Mouse (Mus musculus) thymus, postnatal 25 days (tissue): ENCODE measurements around the gene Skap1.
"Not testable (repeated sequence)": the region's sequence is repeated elsewhere in the genome, so short reads cannot be mapped to it uniquely, and the experiment has no call there.

ENCODE experiments used
- DNase-seq: peaks from one replicate; pipeline ENCODE4 v3.0.0; 2022

Gene Skap1

DNA sequence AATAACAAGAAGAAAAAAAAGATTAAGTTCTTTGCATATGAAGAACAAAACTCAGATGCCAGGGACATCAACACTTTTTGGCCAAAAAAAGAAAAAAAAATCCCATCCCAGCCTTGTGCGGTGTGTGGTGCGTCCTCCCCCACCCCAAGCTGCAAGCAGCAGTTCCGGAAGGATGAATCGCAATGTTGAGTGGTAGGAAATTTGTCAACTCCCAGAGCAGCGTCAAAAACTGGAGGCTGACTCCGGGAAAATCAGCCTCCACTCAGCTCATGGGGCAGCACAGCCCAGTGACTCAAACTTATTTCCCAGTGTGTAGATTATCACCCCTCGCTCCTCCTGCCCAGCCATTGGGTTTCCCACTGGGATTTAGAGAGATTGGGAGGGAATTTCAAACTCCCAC is 297.6 kb downstream of the Skap1 start:
- no peak for DNase-seq

DNA sequence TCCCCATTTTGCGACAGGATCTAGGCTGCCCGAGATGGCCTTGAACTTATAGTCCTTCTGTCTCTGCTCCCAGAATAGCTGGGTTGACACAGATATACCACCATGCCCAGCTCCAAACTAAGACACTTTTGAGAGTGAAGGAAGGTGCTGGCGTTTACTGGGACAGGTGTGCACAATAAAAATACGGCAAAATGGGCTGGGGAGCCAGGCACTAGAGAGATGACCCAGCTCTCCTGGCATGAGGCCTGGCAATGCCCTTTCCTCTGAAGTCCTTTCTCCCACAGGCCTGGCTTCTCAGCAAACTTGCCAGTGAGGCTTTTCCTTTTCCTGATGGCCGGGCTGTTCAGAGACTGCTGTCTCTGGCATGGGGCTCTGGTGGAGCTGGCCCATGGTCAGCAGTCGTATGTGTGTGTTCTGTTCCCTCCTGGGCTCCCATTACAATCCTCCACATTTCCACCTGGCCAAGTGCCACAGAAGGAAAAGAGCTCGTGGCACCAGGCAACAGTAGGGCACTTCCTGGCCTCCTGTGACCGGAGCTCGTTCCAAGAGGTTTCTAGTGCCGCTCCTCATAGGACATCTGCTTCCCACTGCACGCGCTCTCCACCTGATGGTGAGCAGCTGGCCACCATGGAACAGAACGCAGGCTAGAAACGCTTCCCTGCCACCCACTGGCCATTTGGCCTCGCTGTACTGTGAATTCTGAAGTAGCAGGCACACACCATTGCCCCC is 298.5 kb downstream of the Skap1 start:
- no peak for DNase-seq

DNA sequence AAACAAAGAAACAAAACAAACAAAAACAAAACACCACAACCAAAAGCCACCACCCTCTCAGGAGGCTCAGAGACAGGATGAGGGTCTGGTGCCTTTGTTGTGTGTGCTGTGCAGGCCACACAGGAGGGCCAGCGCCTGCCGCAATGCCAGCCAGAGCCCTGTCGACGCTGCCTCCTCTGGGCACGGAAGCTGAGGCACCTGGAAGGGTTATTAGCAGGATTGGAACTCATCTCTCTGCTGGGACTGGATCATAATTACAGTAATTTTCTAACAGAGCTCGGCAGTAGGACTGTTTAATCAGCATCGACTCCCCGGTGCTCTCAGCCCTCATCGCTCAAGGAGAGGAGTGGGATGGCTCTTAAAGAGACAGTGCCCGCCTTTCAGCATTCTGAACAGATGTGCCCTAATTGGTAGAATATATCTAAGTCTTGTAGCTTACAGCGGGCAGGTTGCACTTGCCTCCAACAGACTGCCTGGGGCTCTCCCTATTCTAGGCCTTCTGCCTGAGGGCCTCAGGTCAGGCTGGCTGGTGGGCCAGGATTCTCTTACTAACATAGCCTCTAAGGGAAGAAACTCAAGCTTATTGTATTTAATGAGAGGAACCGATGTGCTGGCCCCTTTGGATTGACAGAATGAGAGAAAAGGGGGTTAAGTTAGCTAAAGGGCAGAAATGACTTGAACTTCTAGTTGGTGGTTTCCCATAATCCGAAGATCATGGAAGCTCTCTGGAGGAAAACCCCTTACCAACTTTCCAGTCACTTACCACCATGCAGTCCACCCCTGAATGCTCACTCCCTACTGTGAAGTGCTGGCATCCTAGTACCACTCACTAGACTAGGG is 300.3 kb downstream of the Skap1 start:
- no peak for DNase-seq

DNA sequence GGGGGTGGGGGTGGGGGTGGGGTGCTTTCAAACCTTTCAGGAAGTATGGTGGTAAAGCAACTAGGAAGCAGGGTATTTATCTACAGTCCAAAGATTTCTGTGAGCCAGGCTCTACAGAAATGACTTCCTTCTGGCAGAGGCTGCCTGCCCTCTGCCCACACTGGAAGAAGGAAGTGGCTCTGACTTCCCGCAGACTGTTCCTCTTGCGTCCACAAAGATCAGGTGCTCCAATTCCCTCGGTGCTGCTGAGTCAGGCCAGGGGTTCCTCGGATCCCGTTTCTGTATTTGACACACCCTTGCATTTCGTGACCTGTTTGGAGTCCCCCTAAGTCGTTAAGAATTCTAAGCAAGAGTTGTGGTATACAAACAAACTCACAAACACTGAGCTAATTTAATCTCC is 301.3 kb downstream of the Skap1 start:
- no peak for DNase-seq

DNA sequence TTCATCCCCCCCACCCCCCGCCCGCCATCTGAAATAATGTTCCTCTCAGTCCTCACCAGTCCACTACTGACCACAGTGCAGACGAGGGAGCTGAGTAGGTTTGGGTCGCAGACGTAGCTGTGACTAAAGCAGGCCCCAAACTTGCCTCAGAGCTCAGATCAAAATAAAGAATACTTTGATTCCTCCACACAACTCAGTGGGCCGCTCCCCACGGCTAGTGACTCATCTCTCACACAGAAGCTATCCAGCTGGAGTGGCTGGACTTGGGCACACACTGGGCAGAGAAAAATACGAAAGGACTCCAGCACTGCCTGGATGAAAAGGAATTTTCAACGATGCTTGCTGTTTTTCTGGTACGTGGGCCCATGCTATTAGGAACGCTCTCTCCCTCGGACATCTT is 302.2 kb downstream of the Skap1 start:
- no peak for DNase-seq

DNA sequence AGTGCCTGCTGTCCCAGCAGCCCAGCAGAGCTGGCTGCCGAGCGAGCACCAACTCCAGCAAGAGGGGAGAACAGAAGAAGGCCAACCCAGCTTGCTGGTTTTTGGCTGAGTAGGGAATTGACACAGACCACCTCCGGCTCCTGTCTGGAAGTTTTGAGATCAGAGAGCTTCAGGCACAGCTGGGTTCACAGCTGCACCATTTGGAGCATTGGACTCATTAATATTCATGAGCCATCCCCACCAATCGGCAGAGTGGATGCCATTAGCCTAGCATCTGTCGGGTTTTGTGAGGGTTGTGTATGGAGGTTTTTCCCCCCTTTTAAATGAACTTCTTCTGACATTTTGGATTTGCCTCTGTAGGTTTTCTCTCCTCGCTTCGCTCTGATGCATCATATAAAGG is 302.7 kb downstream of the Skap1 start:
- no peak for DNase-seq

DNA sequence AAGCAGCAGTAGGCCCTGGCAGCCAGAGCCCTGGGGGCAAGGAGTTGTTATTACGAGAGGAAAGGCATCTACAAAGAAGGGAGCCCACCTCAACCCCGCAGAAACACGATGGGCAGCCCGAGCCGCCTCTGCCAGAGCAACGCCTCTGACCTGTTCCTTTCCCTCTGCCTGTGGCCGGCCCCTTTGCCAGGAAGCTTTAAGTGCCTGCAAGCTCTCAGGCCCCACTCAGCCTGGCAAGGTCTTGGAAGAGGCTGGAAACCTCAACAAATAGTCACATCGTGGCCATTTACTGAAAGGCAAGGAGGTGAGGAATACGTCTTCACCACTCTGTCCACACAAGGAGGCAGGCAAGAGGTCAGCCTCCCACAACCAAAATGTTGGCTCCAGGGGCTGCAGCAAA is 303.8 kb downstream of the Skap1 start:
- DNase-seq = no peak

DNA sequence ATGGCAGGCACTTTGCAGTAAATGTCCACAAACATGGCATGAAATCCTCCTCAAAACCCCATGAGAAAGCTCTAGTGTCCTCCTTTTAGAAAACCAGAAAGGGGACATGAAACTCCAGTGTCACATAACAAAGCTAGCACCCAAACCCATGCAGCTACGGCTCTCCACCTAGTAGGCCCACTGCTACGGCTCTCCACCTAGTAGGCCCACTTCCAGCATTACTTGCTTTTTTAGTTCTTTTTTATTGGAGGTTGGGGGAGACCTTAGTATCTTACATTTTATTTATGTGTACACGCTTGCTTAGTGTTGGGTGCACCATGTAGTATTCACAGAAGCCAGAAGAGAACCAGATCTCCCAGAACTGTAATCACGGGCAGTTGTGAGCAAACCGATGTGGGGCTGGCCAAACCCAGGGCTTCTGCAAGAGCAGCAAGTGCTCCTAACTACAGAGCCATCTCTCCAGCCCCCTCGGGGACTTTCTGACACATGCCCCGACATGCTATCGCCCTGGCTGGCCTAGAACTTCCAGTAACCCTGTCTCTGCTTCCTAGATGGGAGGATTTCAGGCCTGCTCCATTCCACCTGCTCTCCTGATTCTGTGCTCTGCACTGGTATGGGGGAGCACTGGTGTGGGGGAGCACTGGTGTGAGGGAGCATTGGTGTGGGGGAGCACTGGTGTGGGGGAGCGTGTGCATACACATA is 307.0 kb downstream of the Skap1 start:
- no peak for DNase-seq

DNA sequence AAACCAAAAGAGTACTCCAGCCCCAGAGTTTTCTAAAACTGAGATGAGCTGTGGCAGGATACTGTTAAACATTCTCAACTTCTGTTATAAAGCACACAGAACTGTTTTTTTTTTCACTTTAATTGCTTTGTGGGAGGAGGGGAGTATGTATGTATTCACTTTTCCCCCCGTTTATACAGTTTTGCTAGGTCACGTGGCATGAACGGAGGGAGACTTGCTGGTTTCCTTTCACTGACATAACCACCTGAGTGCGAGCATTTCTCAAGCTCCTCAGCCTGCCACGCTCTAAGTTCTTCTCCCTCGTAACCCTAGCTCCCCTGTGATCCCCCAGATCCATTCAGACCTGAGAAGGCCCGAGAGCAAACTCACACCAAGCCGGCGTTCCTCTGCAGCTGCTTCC is 308.0 kb downstream of the Skap1 start:
- no peak for DNase-seq

DNA sequence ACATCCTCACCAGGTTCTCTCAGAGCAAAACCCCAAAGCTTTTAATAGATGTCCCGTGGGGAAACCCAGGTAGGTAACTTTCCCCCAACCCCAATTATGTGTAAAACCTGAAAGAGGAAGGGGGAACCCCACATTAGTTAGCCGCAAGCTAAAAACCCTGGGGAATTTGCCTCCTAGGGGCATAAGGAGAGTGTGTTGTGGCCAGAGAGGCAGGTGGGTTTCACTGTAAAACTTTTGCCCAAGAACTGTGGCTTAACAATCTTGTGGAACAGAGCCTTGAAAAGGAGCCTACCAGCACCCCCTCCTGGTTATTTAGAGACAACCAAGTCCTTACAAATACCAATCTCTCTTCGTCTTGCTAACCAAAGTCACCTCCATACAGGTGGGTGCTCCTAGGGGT is 310.1 kb downstream of the Skap1 start:
- DNase-seq = no peak

DNA sequence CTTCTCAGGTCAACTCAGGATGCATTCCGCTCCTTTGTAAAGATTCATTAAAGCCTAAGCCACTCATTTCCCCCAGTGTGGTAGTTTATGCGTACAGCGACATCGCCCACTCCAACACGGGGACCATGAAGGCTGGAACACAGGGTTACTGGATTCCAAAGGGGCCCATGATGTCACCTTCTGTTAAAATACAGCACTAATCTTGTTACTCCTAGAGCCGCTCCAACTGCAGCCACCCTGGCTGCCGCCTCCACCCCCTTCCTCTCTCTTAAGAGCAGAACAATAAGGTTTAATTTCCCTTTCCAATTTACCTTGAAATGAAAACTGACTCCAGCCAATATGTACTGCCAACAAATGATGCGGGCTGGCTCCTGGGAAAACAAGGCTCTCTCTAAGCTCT is 310.7 kb downstream of the Skap1 start:
- DNase-seq = no peak

DNA sequence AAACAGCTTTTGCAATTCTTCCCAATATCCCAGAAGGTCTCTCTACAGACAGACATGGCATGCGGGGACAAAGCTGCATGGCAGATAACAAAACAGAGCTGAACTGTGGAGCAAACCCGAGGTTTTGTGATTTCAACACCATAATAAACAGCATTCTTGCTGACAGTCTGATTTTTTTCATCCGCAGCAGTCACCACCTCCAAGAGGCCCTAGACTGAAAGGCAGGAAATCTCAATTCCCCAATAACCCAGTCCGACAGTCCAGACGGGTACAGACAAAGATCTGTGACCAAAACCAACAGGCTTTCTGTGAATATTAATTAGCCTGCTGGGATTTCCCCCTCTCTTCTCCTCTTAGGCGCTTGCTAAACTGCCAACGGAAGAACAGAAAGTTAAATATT is 311.3 kb downstream of the Skap1 start:
- no peak for DNase-seq

DNA sequence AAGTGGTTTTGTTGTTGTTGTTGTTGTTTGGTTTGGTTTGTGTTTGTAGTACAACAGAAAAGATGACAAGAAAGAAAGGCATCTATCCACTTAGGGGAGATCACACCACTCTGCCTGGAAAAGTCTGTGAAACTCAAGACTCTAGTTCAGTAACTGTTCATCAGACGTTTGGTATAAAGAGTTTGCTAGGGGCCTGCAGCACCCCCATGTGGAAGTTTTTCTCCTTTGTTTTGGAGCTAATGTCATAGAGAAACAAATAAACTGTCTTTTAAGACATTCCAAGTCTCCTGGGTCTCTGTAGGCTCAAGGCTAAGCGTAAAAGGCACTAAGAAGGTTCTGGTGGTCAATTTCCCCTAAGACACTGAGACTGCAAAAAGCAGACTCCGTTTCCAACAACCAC is 311.7 kb downstream of the Skap1 start:
- no peak for DNase-seq

DNA sequence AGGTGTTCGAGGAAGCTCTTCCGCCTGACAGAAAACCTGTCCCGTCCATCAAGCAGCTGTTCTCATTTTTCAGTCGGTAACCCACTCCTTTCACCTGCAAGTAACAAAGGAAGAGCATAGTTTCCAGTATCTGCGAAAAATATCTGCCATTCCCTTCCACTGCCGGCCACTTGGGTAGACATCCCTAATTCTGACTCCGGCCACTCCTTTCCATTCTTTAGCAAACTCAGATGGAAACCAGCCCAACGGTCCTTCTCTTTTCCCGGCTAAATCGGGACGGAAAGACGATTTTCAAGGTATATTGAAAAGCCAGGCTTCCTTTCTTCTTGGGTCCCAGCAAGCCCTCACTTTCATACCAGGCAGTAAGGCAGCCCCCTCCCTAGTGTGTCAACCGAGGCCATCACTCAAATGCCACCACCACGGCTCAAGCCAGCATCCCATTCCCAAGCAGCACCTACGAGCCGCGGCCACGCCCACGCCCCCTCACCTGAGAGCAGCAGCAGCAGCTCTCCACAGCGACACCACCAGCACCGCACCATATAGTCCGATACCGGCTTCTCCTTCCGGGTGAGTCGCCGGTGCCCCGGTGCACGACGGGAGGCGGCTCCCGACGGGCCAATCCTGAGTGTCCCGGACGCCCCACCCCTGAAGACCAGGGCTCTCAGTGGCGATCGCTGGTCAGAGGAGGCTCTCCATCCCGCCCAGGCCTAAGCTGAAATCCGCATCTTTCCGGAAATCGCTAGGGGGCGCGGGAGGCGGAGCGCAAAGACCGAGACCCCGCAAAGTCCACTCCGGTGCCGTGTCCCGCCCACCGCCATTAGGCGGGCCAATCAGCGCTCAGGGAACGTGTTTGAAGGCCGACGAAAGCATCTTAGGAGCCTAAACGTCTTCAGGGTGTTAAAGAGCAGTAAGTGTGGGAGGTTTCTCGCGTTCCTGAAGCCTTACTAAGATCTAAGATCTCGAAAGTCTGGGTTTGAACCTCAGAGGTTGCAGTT is 312.9 kb downstream of the Skap1 start, which contains the start of gene Snx11:
TSS of gene Snx11 (minus strand) at position 592 of the 995 bp plus-strand sequence.
- DNase-seq = peak; percentile 98

DNA sequence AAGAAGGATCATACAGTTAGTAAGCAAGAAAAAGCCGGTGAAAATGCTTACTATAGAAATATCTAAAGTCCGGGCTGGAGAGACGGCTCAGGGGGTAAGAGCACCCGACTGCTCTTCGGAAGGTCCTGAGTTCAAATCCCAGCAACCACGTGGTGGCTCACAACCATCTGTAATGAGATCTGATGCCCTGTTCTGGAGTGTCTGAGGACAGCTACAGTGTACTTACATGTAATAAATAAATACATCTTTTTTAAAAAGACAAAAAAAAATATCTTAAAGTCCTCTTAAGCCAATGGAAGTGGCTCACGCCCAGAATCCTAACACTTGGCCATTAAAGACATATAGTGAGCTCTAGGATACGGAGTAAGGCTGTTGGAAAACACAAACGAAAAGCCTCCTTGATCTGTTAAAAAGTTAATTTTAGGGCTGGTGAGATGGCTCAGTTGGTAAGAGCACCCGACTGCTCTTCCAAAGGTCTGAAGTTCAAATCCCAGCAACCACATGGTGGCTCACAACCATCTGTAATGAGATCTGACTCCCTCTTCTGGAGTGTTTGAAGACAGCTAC is 313.8 kb downstream of the Skap1 start:
- DNase-seq = not testable (repeated sequence)

DNA sequence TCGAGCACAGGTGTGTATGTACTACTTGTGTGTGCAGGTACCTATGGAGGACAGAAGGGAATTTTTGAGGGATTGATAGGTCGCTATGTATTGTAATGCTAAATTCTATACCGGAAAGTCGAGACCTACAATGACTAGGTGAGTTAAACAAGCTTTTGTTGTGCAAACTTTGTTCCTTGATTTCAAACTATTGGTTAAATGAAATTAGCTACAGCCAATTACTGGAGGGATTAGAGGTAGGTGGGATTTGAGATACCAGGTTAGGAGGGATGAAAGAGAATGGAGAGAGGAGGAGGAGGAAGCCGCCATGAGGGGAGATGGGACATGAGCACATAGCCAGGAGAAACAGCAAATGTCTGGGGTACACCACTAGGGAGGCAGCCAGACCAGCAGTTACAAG is 315.9 kb downstream of the Skap1 start:
- DNase-seq = no peak

DNA sequence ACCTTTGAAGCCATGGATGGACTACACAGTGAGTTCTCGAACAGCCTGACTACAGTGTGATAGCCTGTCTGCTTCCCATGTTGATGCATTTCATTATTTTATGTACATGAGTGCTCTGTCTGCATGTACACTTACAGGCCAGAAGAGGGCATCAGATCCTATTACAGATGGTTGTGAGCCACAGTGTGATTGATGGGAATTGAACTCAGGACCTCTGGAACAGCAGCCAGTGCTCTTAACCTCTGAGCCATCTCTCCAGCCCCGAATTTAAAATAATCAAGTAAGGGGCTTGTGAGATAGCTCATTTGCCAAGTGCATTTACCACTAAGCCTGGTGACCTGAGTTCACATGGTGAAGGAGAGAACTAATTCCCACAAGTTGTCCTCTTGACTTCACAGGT is 317.0 kb downstream of the Skap1 start:
- DNase-seq = no peak

DNA sequence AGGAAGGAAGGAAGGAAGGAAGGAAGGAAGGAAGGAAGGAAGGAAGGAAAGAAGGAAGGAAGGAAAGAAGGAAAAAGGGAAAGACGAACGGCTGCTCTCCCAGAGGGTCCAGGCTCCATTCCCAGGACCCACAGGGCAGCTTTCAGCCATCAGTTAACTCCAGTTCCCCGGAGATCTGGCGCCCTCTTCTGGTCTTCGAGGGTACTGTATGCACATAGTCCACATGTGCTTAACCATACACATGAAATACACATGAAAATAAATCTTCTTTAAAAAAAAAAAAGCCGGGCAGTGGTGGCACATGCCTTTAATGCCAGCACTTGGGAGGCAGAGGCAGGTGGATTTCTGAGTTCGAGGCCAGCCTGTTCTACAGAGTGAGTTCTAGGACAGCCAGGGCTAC is 320.5 kb downstream of the Skap1 start:
- peak; percentile 79 for DNase-seq

DNA sequence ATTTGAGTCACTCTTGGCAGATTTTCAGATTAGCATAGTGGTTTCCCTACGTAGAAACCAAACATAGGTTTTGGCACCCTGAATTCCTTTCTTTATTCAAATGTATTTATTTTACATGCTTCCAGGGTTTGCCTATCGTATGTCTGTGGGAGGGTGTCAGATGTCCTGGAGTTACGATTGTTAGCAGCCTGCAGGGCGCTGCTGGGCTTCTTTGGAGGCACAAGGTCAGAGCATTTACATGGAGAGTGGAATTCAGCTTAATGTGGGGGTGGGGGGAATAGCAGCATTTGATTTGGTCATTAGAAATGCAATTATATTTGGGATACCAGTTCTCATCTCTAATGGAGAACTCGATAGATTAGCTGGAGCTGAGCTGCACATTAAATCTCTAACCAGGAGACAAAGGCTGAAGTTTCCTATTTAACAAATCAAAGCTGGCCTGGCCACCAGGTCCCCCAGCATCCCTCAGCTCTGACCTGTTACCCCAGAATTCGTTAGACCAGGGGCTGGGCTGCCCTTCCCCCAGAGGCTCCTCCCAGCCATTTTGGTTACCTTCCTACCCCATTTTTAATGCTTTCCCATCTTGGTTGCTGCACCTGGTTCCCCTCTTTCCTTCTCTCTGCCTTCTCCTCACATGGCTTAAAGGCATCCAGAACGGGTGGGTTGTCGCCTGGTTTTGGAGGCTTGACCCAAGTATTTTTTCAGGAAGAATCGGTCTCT is 322.5 kb downstream of the Skap1 start:
- DNase-seq = no peak

DNA sequence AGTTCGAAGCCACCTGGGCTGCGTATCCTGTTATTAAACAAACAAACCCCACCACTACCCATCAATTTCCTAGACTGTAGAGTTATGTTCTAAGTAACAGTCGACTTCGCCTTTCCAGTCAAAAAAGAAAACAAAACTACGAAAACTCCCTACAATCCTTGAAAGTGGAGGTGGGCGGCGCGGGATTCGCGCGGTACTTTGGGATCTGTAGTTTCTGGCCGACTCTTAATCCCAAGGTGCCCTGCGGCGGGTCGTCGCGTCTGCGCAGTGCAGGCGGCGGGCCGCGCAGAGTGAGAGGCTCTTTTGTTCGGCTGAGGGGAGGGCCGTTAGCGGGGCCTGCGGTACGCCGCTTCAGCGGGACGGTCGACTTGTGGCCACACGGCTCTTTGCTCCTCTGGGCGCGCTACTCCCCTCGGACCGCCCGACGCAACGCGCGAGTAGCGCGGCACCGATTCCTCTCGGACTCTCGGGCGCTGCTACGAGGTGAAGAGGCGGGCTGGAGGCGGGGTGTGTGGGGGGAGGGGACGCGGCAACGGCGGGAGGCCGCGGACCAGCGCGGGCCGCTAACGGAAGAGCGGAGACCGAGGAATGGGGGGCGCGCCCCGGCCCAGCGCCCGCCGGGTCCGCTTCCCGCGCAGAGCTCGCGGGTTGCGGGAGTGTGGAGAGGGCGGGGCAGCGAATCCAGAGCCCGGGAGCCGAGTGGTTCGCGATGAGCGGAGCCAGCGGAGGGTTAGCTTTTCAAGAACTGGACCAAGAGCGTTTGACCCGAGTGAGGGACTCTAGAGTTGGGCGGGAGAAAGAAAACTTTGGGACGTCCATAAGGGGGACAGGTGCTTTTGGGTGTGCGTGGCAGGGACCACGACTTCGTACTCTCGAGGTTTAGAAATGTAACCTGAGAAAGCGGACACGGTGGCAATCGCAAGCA is 324.7 kb downstream of the Skap1 start, which contains the start of gene Cbx1:
TSS of gene Cbx1 (plus strand) at position 257 of the 925 bp plus-strand sequence.
- DNase-seq = peak; percentile 91
